Mouse (Mus musculus): ENCODE measurements around the gene Cilp2. TPM values are rescaled to one million over a fixed set of nuclear protein-coding genes. Genes with fewer than 3 reads are reported as not detected.
A peak's percentile ranks its signal among the peaks of the same experiment; 100 is the strongest.

Gene Cilp2
- polyA plus RNA-seq, 1 experiment from 2014 or later: 0.48 TPM

DNA sequence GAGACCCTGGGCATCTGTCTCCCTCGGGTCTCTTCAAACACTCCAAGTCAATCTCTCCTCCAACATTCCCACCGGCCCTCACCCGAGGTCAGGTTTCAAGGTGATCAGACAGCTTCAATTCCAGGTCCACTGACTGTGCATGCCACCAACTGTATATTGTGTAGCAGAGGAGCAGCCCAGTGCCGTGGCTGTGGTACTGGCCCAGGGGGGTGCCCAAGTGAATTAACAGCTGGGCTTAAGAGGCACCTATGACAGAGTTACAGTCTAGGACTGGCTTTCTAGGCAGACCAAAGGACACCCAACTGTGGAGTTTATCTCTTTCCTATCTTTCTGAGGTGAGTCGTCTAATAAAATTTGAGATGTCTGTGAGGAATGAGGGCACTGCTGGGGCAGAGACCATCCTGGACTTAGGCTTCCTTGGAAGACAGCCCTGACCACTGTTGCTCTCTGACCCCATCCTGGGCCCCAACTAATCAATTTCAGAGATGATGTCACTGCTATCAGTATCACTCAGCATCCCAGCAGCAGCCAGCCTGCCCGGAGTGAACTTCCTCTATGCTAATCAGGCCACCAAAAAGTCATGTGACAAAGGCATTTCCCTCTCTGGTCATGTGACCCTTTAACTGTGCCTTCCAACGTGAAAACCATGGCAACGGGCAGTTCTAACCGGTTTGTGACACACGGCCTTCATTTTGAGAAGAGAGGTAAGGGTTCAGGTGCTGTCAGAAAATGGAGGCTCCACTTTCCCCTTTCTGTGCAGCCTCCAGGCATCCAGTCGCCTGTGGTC lies 32.6 kb upstream of the Cilp2 start:
- peak overlapping the region; percentile 59 for H3K27ac ChIP-seq (ENCODE audit: low read depth, low read length)
- peaks cover 49% of the 10 kb centered on the region for H3K4me1 ChIP-seq (replicated peaks; ENCODE audit: control insufficient read depth, insufficient read depth, low read length)
- DNase-seq (ENCODE audit: low spot score) (peak; percentile 58), ATAC-seq (replicated peaks; ENCODE audit: low FRiP score) (peak; percentile 68)
- H3K9ac ChIP-seq (ENCODE audit: low read depth, low read length): 0 out of 2 replicates have a peak overlapping the region, but pooled peaks have one; percentile 10
- no peaks in the 10 kb centered on the region for H3K9me3 ChIP-seq (ENCODE audit: control insufficient read depth, low read length)
- H3K4me3 ChIP-seq (ENCODE audit: low read depth, low read length): no peak overlapping the region
- WGBS: 33% methylated on average over 11 of the region's 11 CpGs
- no peaks in the 10 kb centered on the region for H3K27me3 ChIP-seq (replicated peaks; ENCODE audit: control insufficient read depth, insufficient read depth, low read length)
- peaks cover 17% of the 10 kb centered on the region for H3K36me3 ChIP-seq (ENCODE audit: control insufficient read depth, insufficient read depth, low read length)
- H3K4me2 ChIP-seq: peak overlapping the region; percentile 43

GRCm38 (mm10) chr8:69919010-69919409 lies 31.5 kb upstream of the Cilp2 start:
- DNase-seq (ENCODE audit: low spot score) (peak; percentile 57), ATAC-seq (replicated peaks; ENCODE audit: low FRiP score) (peak; percentile 50)
- WGBS: 58% methylated on average over 1 of the region's 1 CpGs
- Histone ChIP-seq H3K4me3 (ENCODE audit: low read depth, low read length) (no peak overlapping the region), H3K4me1 (replicated peaks; ENCODE audit: control insufficient read depth, insufficient read depth, low read length) (peaks cover 43% of the 10 kb centered on the region), H3K36me3 (ENCODE audit: control insufficient read depth, insufficient read depth, low read length) (peaks cover 26% of the 10 kb centered on the region), H3K4me2 (no peak overlapping the region), H3K27ac (ENCODE audit: low read depth, low read length) (no peak overlapping the region), H3K9me3 (ENCODE audit: control insufficient read depth, low read length) (no peaks in the 10 kb centered on the region), H3K27me3 (replicated peaks; ENCODE audit: control insufficient read depth, insufficient read depth, low read length) (no peaks in the 10 kb centered on the region), H3K9ac (ENCODE audit: low read depth, low read length) (no peak overlapping the region)

- ATAC-seq (replicated peaks; ENCODE audit: low FRiP score) (no peak), DNase-seq (ENCODE audit: low spot score) (no peak)
- H3K27me3 ChIP-seq (replicated peaks; ENCODE audit: control insufficient read depth, insufficient read depth, low read length): no peaks in the 10 kb centered on the region
- peaks cover 31% of the 10 kb centered on the region for H3K36me3 ChIP-seq (ENCODE audit: control insufficient read depth, insufficient read depth, low read length)
- no peak overlapping the region for H3K4me2 ChIP-seq
- peaks cover 39% of the 10 kb centered on the region for H3K4me1 ChIP-seq (replicated peaks; ENCODE audit: control insufficient read depth, insufficient read depth, low read length)
- no peak overlapping the region for H3K4me3 ChIP-seq (ENCODE audit: low read depth, low read length)
- H3K9me3 ChIP-seq (ENCODE audit: control insufficient read depth, low read length): no peaks in the 10 kb centered on the region
- H3K27ac ChIP-seq (ENCODE audit: low read depth, low read length): no peak overlapping the region
- no peak overlapping the region for H3K9ac ChIP-seq (ENCODE audit: low read depth, low read length)
Observed at GRCm38 (mm10) chr8:69918506-69918905, 31.0 kb upstream of the Cilp2 start.

- peaks cover 55% of the 10 kb centered on the region for H3K36me3 ChIP-seq (ENCODE audit: control insufficient read depth, insufficient read depth, low read length)
- 57% methylated on average over 5 of the region's 5 CpGs for WGBS
- ATAC-seq (replicated peaks; ENCODE audit: low FRiP score): no peak
- peaks cover 19% of the 10 kb centered on the region for H3K4me1 ChIP-seq (replicated peaks; ENCODE audit: control insufficient read depth, insufficient read depth, low read length)
- H3K27ac ChIP-seq (ENCODE audit: low read depth, low read length): no peak overlapping the region
- DNase-seq (ENCODE audit: low spot score): no peak
- H3K9ac ChIP-seq (ENCODE audit: low read depth, low read length): no peak overlapping the region
- H3K4me3 ChIP-seq (ENCODE audit: low read depth, low read length): no peak overlapping the region
- no peaks in the 10 kb centered on the region for H3K27me3 ChIP-seq (replicated peaks; ENCODE audit: control insufficient read depth, insufficient read depth, low read length)
- no peak overlapping the region for H3K4me2 ChIP-seq
- H3K9me3 ChIP-seq (ENCODE audit: control insufficient read depth, low read length): no peaks in the 10 kb centered on the region
Observed at GRCm38 (mm10) chr8:69915748-69916147, 28.3 kb upstream of the Cilp2 start.

DNA sequence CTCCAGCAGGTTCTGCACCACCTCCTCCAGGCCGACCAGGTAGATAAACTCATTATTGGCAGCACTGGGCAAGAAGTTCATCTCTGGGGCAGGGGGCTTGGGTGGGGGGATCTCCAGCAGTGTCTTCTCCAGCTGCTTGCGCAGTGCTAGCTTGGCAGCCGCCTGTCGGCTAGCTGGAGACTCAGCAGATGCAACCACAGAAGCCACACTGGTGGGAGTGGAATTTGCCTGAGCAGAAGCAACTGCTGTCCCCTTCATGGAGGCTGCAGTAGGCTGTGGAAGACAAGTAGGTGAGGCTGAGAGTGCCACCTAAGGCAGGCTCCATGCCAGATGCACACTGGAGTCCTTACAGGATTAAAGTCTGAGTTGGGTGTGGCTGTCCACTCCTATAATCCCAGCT lies 27.0 kb upstream of the Cilp2 start:
- H3K9me3 ChIP-seq (ENCODE audit: control insufficient read depth, low read length): no peaks in the 10 kb centered on the region
- ATAC-seq (replicated peaks; ENCODE audit: low FRiP score) (no peak), DNase-seq (ENCODE audit: low spot score) (no peak)
- no peak overlapping the region for H3K9ac ChIP-seq (ENCODE audit: low read depth, low read length)
- H3K36me3 ChIP-seq (ENCODE audit: control insufficient read depth, insufficient read depth, low read length): peaks cover 63% of the 10 kb centered on the region
- 0 out of 2 replicates have a peak, but pooled peaks cover 8% of the 10 kb centered on the region for H3K4me1 ChIP-seq (replicated peaks; ENCODE audit: control insufficient read depth, insufficient read depth, low read length)
- H3K27ac ChIP-seq (ENCODE audit: low read depth, low read length): no peak overlapping the region
- WGBS: 79% methylated on average over 4 of the region's 4 CpGs
- no peaks in the 10 kb centered on the region for H3K27me3 ChIP-seq (replicated peaks; ENCODE audit: control insufficient read depth, insufficient read depth, low read length)
- H3K4me2 ChIP-seq: no peak overlapping the region
- H3K4me3 ChIP-seq (ENCODE audit: low read depth, low read length): no peak overlapping the region

GRCm38 (mm10) chr8:69912478-69913074 lies 25.1 kb upstream of the Cilp2 start:
- no peak overlapping the region for H3K27ac ChIP-seq (ENCODE audit: low read depth, low read length)
- ATAC-seq (replicated peaks; ENCODE audit: low FRiP score) (no peak), DNase-seq (ENCODE audit: low spot score) (no peak)
- H3K4me2 ChIP-seq: no peak overlapping the region
- no peak overlapping the region for H3K9ac ChIP-seq (ENCODE audit: low read depth, low read length)
- H3K4me1 ChIP-seq (replicated peaks; ENCODE audit: control insufficient read depth, insufficient read depth, low read length): no peaks in the 10 kb centered on the region
- H3K36me3 ChIP-seq (ENCODE audit: control insufficient read depth, insufficient read depth, low read length): peaks cover 69% of the 10 kb centered on the region
- 92% methylated on average over 12 of the region's 12 CpGs for WGBS
- H3K4me3 ChIP-seq (ENCODE audit: low read depth, low read length): no peak overlapping the region
- no peaks in the 10 kb centered on the region for H3K27me3 ChIP-seq (replicated peaks; ENCODE audit: control insufficient read depth, insufficient read depth, low read length)
- no peaks in the 10 kb centered on the region for H3K9me3 ChIP-seq (ENCODE audit: control insufficient read depth, low read length)

- Histone ChIP-seq H3K27ac (ENCODE audit: low read depth, low read length) (no peak overlapping the region), H3K36me3 (ENCODE audit: control insufficient read depth, insufficient read depth, low read length) (peaks cover 65% of the 10 kb centered on the region), H3K4me3 (ENCODE audit: low read depth, low read length) (no peak overlapping the region), H3K4me2 (no peak overlapping the region), H3K4me1 (replicated peaks; ENCODE audit: control insufficient read depth, insufficient read depth, low read length) (no peaks in the 10 kb centered on the region), H3K9ac (ENCODE audit: low read depth, low read length) (no peak overlapping the region), H3K9me3 (ENCODE audit: control insufficient read depth, low read length) (no peaks in the 10 kb centered on the region), H3K27me3 (replicated peaks; ENCODE audit: control insufficient read depth, insufficient read depth, low read length) (no peaks in the 10 kb centered on the region)
- DNase-seq (ENCODE audit: low spot score) (no peak), ATAC-seq (replicated peaks; ENCODE audit: low FRiP score) (no peak)
- WGBS: 92% methylated on average over 13 of the region's 13 CpGs
Observed at GRCm38 (mm10) chr8:69911917-69912316, 24.4 kb upstream of the Cilp2 start.

- Histone ChIP-seq H3K9ac (ENCODE audit: low read depth, low read length) (no peak overlapping the region), H3K4me3 (ENCODE audit: low read depth, low read length) (no peak overlapping the region), H3K9me3 (ENCODE audit: control insufficient read depth, low read length) (no peaks in the 10 kb centered on the region), H3K4me1 (replicated peaks; ENCODE audit: control insufficient read depth, insufficient read depth, low read length) (peaks cover 7% of the 10 kb centered on the region), H3K27ac (ENCODE audit: low read depth, low read length) (no peak overlapping the region), H3K27me3 (replicated peaks; ENCODE audit: control insufficient read depth, insufficient read depth, low read length) (no peaks in the 10 kb centered on the region), H3K4me2 (no peak overlapping the region), H3K36me3 (ENCODE audit: control insufficient read depth, insufficient read depth, low read length) (peaks cover 25% of the 10 kb centered on the region)
- ATAC-seq (replicated peaks; ENCODE audit: low FRiP score) (no peak), DNase-seq (ENCODE audit: low spot score) (no peak)
- WGBS: 94% methylated on average over 2 of the region's 2 CpGs
Observed at GRCm38 (mm10) chr8:69907106-69907505, 19.6 kb upstream of the Cilp2 start.

GRCm38 (mm10) chr8:69906260-69906659 lies 18.8 kb upstream of the Cilp2 start:
- no peak overlapping the region for H3K4me3 ChIP-seq (ENCODE audit: low read depth, low read length)
- peaks cover 19% of the 10 kb centered on the region for H3K36me3 ChIP-seq (ENCODE audit: control insufficient read depth, insufficient read depth, low read length)
- DNase-seq (ENCODE audit: low spot score): no peak
- H3K27me3 ChIP-seq (replicated peaks; ENCODE audit: control insufficient read depth, insufficient read depth, low read length): no peaks in the 10 kb centered on the region
- no peak overlapping the region for H3K9ac ChIP-seq (ENCODE audit: low read depth, low read length)
- 84% methylated on average over 2 of the region's 2 CpGs for whole genome bisulfite sequencing
- no peak for ATAC-seq (replicated peaks; ENCODE audit: low FRiP score)
- no peak overlapping the region for H3K27ac ChIP-seq (ENCODE audit: low read depth, low read length)
- peaks cover 7% of the 10 kb centered on the region for H3K4me1 ChIP-seq (replicated peaks; ENCODE audit: control insufficient read depth, insufficient read depth, low read length)
- no peak overlapping the region for H3K4me2 ChIP-seq
- no peaks in the 10 kb centered on the region for H3K9me3 ChIP-seq (ENCODE audit: control insufficient read depth, low read length)
